Mouse (Mus musculus) limb, embryonic 15.5 days (tissue): ENCODE measurements around the gene Atxn2. TPM values are rescaled to one million over a fixed set of nuclear protein-coding genes. Genes with fewer than 3 reads are reported as not detected.
"Not testable (repeated sequence)": the region's sequence is repeated elsewhere in the genome, so short reads cannot be mapped to it uniquely, and the experiment has no call there.

Experiments
- ATAC-seq: fragments of 200-750 bp; cut with Nextera tagmentation; 2 replicates; pipeline ENCODE4 v1.8.0; 2017; ENCODE audit warnings: low read depth, moderate TSS enrichment; ENCODE audit not compliant: insufficient number of reproducible peaks, low FRiP score, low TSS enrichment
- H3K27ac ChIP-seq: fragments of 300-500 bp; sonication (generic); 2 replicates; pipeline ENCODE4 v1.5.1; 2015; ENCODE audit warnings: moderate library complexity, mild to moderate bottlenecking, inconsistent platforms
- H3K27me3 ChIP-seq: fragments of 300-500 bp; sonication (generic); 2 replicates; pipeline ENCODE4 v1.6.1; 2015; ENCODE audit warnings: inconsistent platforms
- H3K36me3 ChIP-seq: fragments of 300-500 bp; sonication (generic); 2 replicates; pipeline ENCODE4 v1.6.1; 2015; ENCODE audit warnings: inconsistent platforms
- H3K4me1 ChIP-seq: fragments of 300-500 bp; sonication (generic); 2 replicates; pipeline ENCODE4 v1.6.1; 2015; ENCODE audit warnings: inconsistent platforms
- H3K4me2 ChIP-seq: fragments of 300-500 bp; sonication (generic); 2 replicates; pipeline ENCODE4 v1.6.1; 2015; ENCODE audit warnings: mild to moderate bottlenecking, inconsistent platforms
- H3K4me3 ChIP-seq: fragments of 300-500 bp; sonication (generic); 2 replicates; pipeline ENCODE4 v1.5.1; 2015; ENCODE audit warnings: mild to moderate bottlenecking, inconsistent platforms
- H3K9ac ChIP-seq: fragments of 300-500 bp; sonication (generic); 2 replicates; pipeline ENCODE4 v1.6.1; 2015; ENCODE audit warnings: inconsistent platforms
- H3K9me3 ChIP-seq: fragments of 300-500 bp; sonication (generic); 2 replicates; pipeline ENCODE4 v1.6.1; 2016; ENCODE audit warnings: inconsistent platforms
- WGBS: fragments of 180-500 bp; shearing (Covaris S2); methylation state at CpG from one replicate; pipeline ENCODE4 v1.1.7; 2015; 5-methylcytosine and 5-hydroxymethylcytosine counted together
- polyA plus RNA-seq: library from polyadenylated mRNA; unstranded; fragments of >200 nt; fragmentation: Nextera tagmentation; extraction: Ambion mirVana; gene quantifications from 2 replicates; pipeline ENCODE4 v1.2.1, GENCODE M21; 2015

Gene Atxn2
- polyA plus RNA-seq, 1 experiment from 2014 or later, result 49.4 TPM

GRCm38 (mm10) chr5:121838341-121839127 lies 127.4 kb downstream of the Atxn2 start:
- Histone ChIP-seq H3K4me1 (peaks cover 63% of the 10 kb centered on the region), H3K27ac (peak overlapping the region; percentile 73)
- WGBS, result 2% methylated on average over 46 of the region's 46 CpGs

GRCm38 (mm10) chr5:121839128-121839473 lies 128.0 kb downstream of the Atxn2 start:
- WGBS, result 33% methylated on average over 7 of the region's 7 CpGs
- Histone ChIP-seq H3K27me3 (peaks cover 12% of the 10 kb centered on the region), H3K9me3 (no peaks in the 10 kb centered on the region), H3K27ac (peak overlapping the region; percentile 73), H3K9ac (0 out of 2 replicates have a peak overlapping the region, but pooled peaks have one; percentile 37), H3K4me2 (peak overlapping the region; percentile 91), H3K4me1 (peaks cover 59% of the 10 kb centered on the region), H3K36me3 (no peaks in the 10 kb centered on the region), H3K4me3 (peak overlapping the region; percentile 66)
- no peak for ATAC-seq

More at GRCm38 (mm10) chr5:121838341-121839127, 127.4 kb downstream of the Atxn2 start:
- Histone ChIP-seq H3K9me3 (no peaks in the 10 kb centered on the region), H3K4me2 (peak overlapping the region; percentile 91), H3K36me3 (no peaks in the 10 kb centered on the region), H3K27me3 (peaks cover 6% of the 10 kb centered on the region), H3K4me3 (peak overlapping the region; percentile 66), H3K9ac (peak overlapping the region; percentile 37; the same call in 1 of the 2 replicates)
- no peak for ATAC-seq

- ATAC-seq, result no peak
- no peaks in the 10 kb centered on the region for H3K36me3 ChIP-seq
- no peak overlapping the region for H3K4me3 ChIP-seq
- no peak overlapping the region for H3K9ac ChIP-seq
- H3K4me1 ChIP-seq, result peaks cover 36% of the 10 kb centered on the region
- H3K27me3 ChIP-seq, result peaks cover 17% of the 10 kb centered on the region
- whole genome bisulfite sequencing, result 89% methylated on average over 9 of the region's 9 CpGs
- no peaks in the 10 kb centered on the region for H3K9me3 ChIP-seq
- H3K4me2 ChIP-seq, result no peak overlapping the region
- no peak overlapping the region for H3K27ac ChIP-seq
Measured at GRCm38 (mm10) chr5:121841516-121841915, 130.4 kb downstream of the Atxn2 start.

GRCm38 (mm10) chr5:121841973-121842372 lies 130.8 kb downstream of the Atxn2 start:
- H3K4me3 ChIP-seq, result no peak overlapping the region
- no peak for ATAC-seq
- H3K9ac ChIP-seq, result no peak overlapping the region
- WGBS, result 50% methylated on average over 10 of the region's 10 CpGs
- H3K27me3 ChIP-seq, result peaks cover 17% of the 10 kb centered on the region
- H3K27ac ChIP-seq, result no peak overlapping the region
- peaks cover 35% of the 10 kb centered on the region for H3K4me1 ChIP-seq
- H3K9me3 ChIP-seq, result no peaks in the 10 kb centered on the region
- no peaks in the 10 kb centered on the region for H3K36me3 ChIP-seq
- H3K4me2 ChIP-seq, result no peak overlapping the region

GRCm38 (mm10) chr5:121842665-121843118 lies 131.6 kb downstream of the Atxn2 start:
- Histone ChIP-seq H3K4me1 (peaks cover 28% of the 10 kb centered on the region), H3K9me3 (no peaks in the 10 kb centered on the region), H3K27ac (no peak overlapping the region), H3K4me3 (peak overlapping the region; percentile 53), H3K9ac (peak overlapping the region; percentile 46), H3K36me3 (no peaks in the 10 kb centered on the region), H3K4me2 (peak overlapping the region; percentile 89), H3K27me3 (peaks cover 17% of the 10 kb centered on the region)
- under 1% methylated on average over 33 of the region's 33 CpGs for WGBS
- ATAC-seq, result 0 out of 2 replicates have a peak, but pooled peaks have one; percentile 31

- WGBS, result 12% methylated on average over 17 of the region's 17 CpGs
- Histone ChIP-seq H3K27me3 (peaks cover 17% of the 10 kb centered on the region), H3K9ac (no peak overlapping the region)
Measured at GRCm38 (mm10) chr5:121843138-121843905, 132.2 kb downstream of the Atxn2 start.

GRCm38 (mm10) chr5:121845361-121845760 lies 134.2 kb downstream of the Atxn2 start:
- Histone ChIP-seq H3K27me3 (peaks cover 17% of the 10 kb centered on the region), H3K9me3 (no peaks in the 10 kb centered on the region), H3K27ac (no peak overlapping the region), H3K9ac (no peak overlapping the region), H3K4me3 (no peak overlapping the region), H3K4me1 (peaks cover 30% of the 10 kb centered on the region), H3K36me3 (no peaks in the 10 kb centered on the region), H3K4me2 (no peak overlapping the region)
- no peak for ATAC-seq
- WGBS, result 35% methylated on average over 4 of the region's 4 CpGs

More at GRCm38 (mm10) chr5:121843138-121843905, 132.2 kb downstream of the Atxn2 start:
- Histone ChIP-seq H3K27ac (no peak overlapping the region), H3K9me3 (no peaks in the 10 kb centered on the region), H3K4me1 (peaks cover 28% of the 10 kb centered on the region), H3K4me2 (peak overlapping the region; percentile 89), H3K4me3 (peak overlapping the region; percentile 53), H3K36me3 (no peaks in the 10 kb centered on the region)
- no peak for ATAC-seq

GRCm38 (mm10) chr5:121846322-121846721 lies 135.2 kb downstream of the Atxn2 start:
- Histone ChIP-seq H3K27me3 (peaks cover 17% of the 10 kb centered on the region), H3K4me1 (peaks cover 39% of the 10 kb centered on the region)

GRCm38 (mm10) chr5:121847269-121847668 lies 136.1 kb downstream of the Atxn2 start:
- not testable (repeated sequence) for H3K4me3 ChIP-seq, H3K4me2 ChIP-seq, H3K9ac ChIP-seq, H3K9me3 ChIP-seq, ATAC-seq, H3K27ac ChIP-seq
- WGBS, result 83% methylated on average over 3 of the region's 3 CpGs
- H3K36me3 ChIP-seq, result peaks cover 12% of the 10 kb centered on the region; the same call in 1 of the 2 replicates
- peaks cover 42% of the 10 kb centered on the region for H3K4me1 ChIP-seq
- peaks cover 17% of the 10 kb centered on the region for H3K27me3 ChIP-seq

More at GRCm38 (mm10) chr5:121846322-121846721, 135.2 kb downstream of the Atxn2 start:
- no peak overlapping the region for H3K9ac ChIP-seq
- ATAC-seq, result no peak
- H3K4me2 ChIP-seq, result no peak overlapping the region
- no peak overlapping the region for H3K27ac ChIP-seq
- WGBS, result 78% methylated on average over 11 of the region's 11 CpGs
- H3K4me3 ChIP-seq, result no peak overlapping the region
- H3K9me3 ChIP-seq, result no peaks in the 10 kb centered on the region
- H3K36me3 ChIP-seq, result peaks cover 3% of the 10 kb centered on the region; the same call in 1 of the 2 replicates

- peaks cover 15% of the 10 kb centered on the region for H3K27me3 ChIP-seq
- under 1% methylated on average over 17 of the region's 17 CpGs for WGBS
- H3K9ac ChIP-seq, result peak overlapping the region; percentile 39; the same call in 1 of the 2 replicates
- peaks cover 19% of the 10 kb centered on the region for H3K36me3 ChIP-seq
- ATAC-seq, result no peak
- H3K4me3 ChIP-seq, result peak overlapping the region; percentile 89
- H3K4me2 ChIP-seq, result peak overlapping the region; percentile 79
- peak overlapping the region; percentile 89 for H3K27ac ChIP-seq
- peaks cover 35% of the 10 kb centered on the region for H3K4me1 ChIP-seq
- no peaks in the 10 kb centered on the region for H3K9me3 ChIP-seq
Measured at GRCm38 (mm10) chr5:121848035-121848519, 136.9 kb downstream of the Atxn2 start.

- peak within 1 kb of the TSS; percentile 89 for H3K27ac ChIP-seq
- peaks cover 8% of the 10 kb centered on the region for H3K27me3 ChIP-seq
- H3K9me3 ChIP-seq, result no peaks in the 10 kb centered on the region
- peaks cover 26% of the 10 kb centered on the region for H3K36me3 ChIP-seq
- peak within 1 kb of the TSS; percentile 79 for H3K4me2 ChIP-seq
- H3K9ac ChIP-seq, result peak within 1 kb of the TSS; percentile 68
- H3K4me3 ChIP-seq, result peak within 1 kb of the TSS; percentile 89
- ATAC-seq, result peak; percentile 89
- WGBS, result under 1% methylated on average over 42 of the region's 42 CpGs
- H3K4me1 ChIP-seq, result peaks cover 32% of the 10 kb centered on the region
Measured at GRCm38 (mm10) chr5:121848743-121849142, 137.6 kb downstream of the Atxn2 start, which contains the start of gene Pheta1. Gene Pheta1, plus strand, starts transcription at chr5:121848984.
